Mouse (Mus musculus) embryonic facial prominence, embryonic 11.5 days (tissue): ENCODE data around the gene Thrsp. TPM values are rescaled to one million over a fixed set of nuclear protein-coding genes. Genes with fewer than 3 reads are reported as not detected.

Experiments
- ATAC-seq: fragments of 200-750 bp; cut with Nextera tagmentation; replicated peaks from 2 replicates; pipeline ENCODE4 v1.8.0; 2017; ENCODE audit warnings: low read depth; ENCODE audit not compliant: insufficient number of reproducible peaks, low FRiP score, low TSS enrichment
- DNase-seq: peaks from one replicate; pipeline ENCODE4 v3.0.0-alpha.2; 2015; ENCODE audit warnings: low spot score
- H3K27ac ChIP-seq: fragments of 300-500 bp; sonication (generic); replicated peaks from 2 replicates; pipeline ENCODE4 v1.5.1; 2014; ENCODE audit warnings: mild to moderate bottlenecking, low read depth, low read length, control low read depth
- H3K27me3 ChIP-seq: fragments of 300-500 bp; sonication (generic); 2 replicates; pipeline ENCODE4 v1.6.1; 2014; ENCODE audit warnings: mild to moderate bottlenecking, low read length, moderate library complexity, mixed read lengths; ENCODE audit not compliant: control insufficient read depth, insufficient read depth
- H3K36me3 ChIP-seq: fragments of 300-500 bp; sonication (generic); replicated peaks from 2 replicates; pipeline ENCODE4 v1.6.1; 2014; ENCODE audit warnings: low read depth, mild to moderate bottlenecking, low read length, moderate library complexity, mixed read lengths; ENCODE audit not compliant: control insufficient read depth, insufficient read depth
- H3K4me1 ChIP-seq: fragments of 300-500 bp; sonication (generic); 2 replicates; pipeline ENCODE4 v1.6.1; 2014; ENCODE audit warnings: low read length, mixed read lengths; ENCODE audit not compliant: control insufficient read depth, insufficient read depth
- H3K4me2 ChIP-seq: fragments of 300-500 bp; sonication (generic); 2 replicates; pipeline ENCODE4 v1.6.1; 2014; ENCODE audit warnings: low read depth, mild to moderate bottlenecking, control low read depth, low read length, moderate library complexity
- H3K4me3 ChIP-seq: fragments of 300-500 bp; sonication (generic); 2 replicates; pipeline ENCODE4 v1.5.1; 2014; ENCODE audit warnings: low read depth, low read length, control low read depth
- H3K9ac ChIP-seq: fragments of 300-500 bp; sonication (generic); replicated peaks from 2 replicates; pipeline ENCODE4 v1.6.1; 2014; ENCODE audit warnings: mild to moderate bottlenecking, control low read depth, low read length
- H3K9me3 ChIP-seq: fragments of 300-500 bp; sonication (generic); replicated peaks from 2 replicates; pipeline ENCODE4 v1.6.1; 2016; ENCODE audit warnings: mild to moderate bottlenecking, low read length, inconsistent platforms, mixed read lengths; ENCODE audit not compliant: control insufficient read depth
- WGBS: fragments of 180-500 bp; shearing (Covaris S2); extraction: QIAGEN DNeasy Blood & Tissue Kit; methylation state at CpG from one replicate; pipeline ENCODE4 v1.1.7; 2014; 5-methylcytosine and 5-hydroxymethylcytosine counted together
- polyA plus RNA-seq: library from polyadenylated mRNA; unstranded; fragments of >200 nt; fragmentation: Nextera tagmentation; extraction: Ambion mirVana; gene quantifications from 2 replicates; pipeline ENCODE4 v1.2.1, GENCODE M21; 2014

The Thrsp gene
- polyA plus RNA-seq, 1 experiment from 2014 or later: not detected

DNA sequence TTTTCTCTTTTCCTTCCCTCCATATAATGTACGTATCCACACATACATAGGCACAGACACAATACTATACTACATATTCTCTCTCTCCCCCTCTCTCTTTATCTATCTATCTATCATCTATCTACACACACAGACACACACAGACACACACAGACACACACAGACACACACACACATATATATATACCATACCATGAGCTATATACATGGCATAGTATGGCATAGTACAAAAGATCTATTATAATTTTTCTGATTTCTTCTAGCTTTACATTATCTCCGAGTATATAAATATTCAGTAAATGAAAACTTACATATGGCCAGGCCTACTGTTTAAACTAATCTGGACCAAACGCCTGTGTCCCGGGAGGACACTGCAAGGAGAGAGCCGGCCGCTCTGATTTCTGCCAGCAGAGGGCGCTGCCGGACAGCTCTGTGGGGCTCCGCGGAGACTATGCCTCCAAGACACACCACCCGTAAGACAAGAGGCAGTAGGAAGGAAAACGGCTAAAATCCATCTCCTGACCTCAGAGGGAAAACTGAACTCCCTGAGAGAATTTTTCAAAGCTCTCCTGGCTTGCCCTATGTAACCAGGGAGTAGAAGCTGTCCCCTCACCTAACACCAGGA, 7.2 kb upstream of the Thrsp start:
- ATAC-seq: peak; percentile 68
- WGBS: 7% methylated on average over 12 of the region's 12 CpGs

DNA sequence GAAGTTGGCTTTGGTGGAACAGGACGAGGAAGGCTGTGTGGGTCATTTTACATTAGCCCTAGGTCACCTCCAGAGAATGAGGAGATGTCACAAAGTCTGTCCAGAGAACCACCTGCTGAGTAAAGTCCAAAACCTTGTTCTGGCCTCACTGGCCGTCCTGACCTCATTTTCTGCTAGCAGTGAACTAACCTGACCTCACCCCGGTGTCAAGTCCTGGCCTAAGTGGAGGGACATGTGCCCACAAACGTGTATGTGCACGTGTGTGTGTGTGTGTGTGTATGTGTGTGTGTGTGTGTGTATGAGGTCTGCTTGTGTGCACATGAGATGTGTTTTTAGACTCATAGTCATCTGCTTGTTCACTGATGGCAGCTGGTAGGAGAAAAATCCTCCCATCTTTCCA, 6.2 kb upstream of the Thrsp start:
- no peak for DNase-seq
- 59% methylated on average over 5 of the region's 5 CpGs for WGBS
- H3K4me1 ChIP-seq: no peaks in the 10 kb centered on the region

More for the DNA sequence above, 7.2 kb upstream of the Thrsp start:
- Histone ChIP-seq H3K27me3 (no peaks in the 10 kb centered on the region), H3K36me3 (no peaks in the 10 kb centered on the region), H3K4me1 (no peaks in the 10 kb centered on the region; the same call in 1 of the 2 replicates), H3K4me2 (no peak overlapping the region), H3K4me3 (no peak overlapping the region), H3K27ac (no peak overlapping the region), H3K9ac (no peak overlapping the region), H3K9me3 (no peaks in the 10 kb centered on the region)
- peak; percentile 92 for DNase-seq

DNA sequence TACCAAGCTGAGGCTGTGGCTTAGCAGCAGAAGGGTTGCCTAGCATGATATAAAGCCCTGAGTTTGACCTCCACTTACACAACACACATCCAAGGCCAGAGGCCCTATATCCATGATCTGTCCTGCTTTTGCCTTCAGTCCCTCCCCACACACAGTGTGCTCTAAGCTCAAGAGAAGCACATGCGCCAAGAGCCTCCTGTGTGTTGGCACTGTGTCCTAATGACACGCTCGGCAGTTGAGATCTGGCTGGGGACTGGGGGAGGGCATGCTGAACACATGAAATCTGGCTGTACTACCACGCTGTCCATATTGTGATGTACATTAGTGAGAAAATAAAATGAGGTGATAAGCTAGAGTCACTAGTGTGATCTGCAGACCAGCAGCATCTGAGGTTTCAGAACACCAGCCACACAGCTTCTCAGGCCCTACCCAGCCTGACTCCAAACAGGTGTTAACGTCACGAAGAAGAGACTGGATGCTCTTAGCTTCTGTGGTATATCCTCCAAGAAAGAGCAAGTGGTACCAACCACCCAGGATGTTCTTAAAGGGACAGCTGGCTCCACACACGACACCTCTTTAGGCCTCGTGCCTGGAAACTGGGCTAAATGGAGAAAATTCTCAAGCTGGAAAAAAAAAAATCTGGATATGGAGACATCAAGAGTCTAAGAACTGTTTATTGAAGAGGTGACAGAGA, 3.6 kb upstream of the Thrsp start:
- H3K9ac ChIP-seq: no peak overlapping the region
- H3K9me3 ChIP-seq: no peaks in the 10 kb centered on the region
- no peaks in the 10 kb centered on the region for H3K4me1 ChIP-seq
- no peaks in the 10 kb centered on the region for H3K36me3 ChIP-seq
- H3K4me3 ChIP-seq: no peak overlapping the region
- ATAC-seq: no peak
- H3K4me2 ChIP-seq: no peak overlapping the region
- no peaks in the 10 kb centered on the region for H3K27me3 ChIP-seq
- DNase-seq: no peak
- 83% methylated on average over 8 of the region's 8 CpGs for WGBS
- no peak overlapping the region for H3K27ac ChIP-seq

More for the DNA sequence above, 6.2 kb upstream of the Thrsp start:
- Histone ChIP-seq H3K4me3 (no peak overlapping the region), H3K27me3 (no peaks in the 10 kb centered on the region), H3K9me3 (no peaks in the 10 kb centered on the region), H3K4me2 (no peak overlapping the region), H3K27ac (no peak overlapping the region), H3K9ac (no peak overlapping the region), H3K36me3 (no peaks in the 10 kb centered on the region)
- ATAC-seq: no peak

DNA sequence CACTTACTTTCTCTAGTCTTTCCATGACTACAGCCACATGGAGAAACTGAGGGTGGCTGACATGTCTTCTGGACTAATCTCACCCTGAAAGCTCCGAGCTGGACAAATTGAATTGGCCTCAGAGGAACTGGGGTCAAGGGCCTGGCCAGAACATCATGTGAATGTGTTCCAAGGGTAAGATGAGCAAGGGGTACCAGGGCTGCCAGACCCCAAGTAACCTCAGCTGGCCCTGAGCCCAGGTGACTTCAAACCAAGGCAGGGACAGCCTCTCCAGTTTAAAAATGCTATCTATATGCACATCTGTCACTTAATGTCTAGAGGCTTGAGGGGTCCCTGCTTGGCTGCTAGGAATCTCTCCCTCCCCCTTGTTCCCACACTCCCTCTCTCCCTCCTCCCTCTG, 2.9 kb upstream of the Thrsp start:
- Histone ChIP-seq H3K4me2 (no peak overlapping the region), H3K4me3 (no peak overlapping the region), H3K27me3 (no peaks in the 10 kb centered on the region), H3K9ac (no peak overlapping the region), H3K4me1 (no peaks in the 10 kb centered on the region), H3K9me3 (no peaks in the 10 kb centered on the region), H3K36me3 (no peaks in the 10 kb centered on the region), H3K27ac (no peak overlapping the region)
- DNase-seq (no peak), ATAC-seq (no peak)
- 36% methylated on average over 1 of the region's 1 CpGs for whole genome bisulfite sequencing

DNA sequence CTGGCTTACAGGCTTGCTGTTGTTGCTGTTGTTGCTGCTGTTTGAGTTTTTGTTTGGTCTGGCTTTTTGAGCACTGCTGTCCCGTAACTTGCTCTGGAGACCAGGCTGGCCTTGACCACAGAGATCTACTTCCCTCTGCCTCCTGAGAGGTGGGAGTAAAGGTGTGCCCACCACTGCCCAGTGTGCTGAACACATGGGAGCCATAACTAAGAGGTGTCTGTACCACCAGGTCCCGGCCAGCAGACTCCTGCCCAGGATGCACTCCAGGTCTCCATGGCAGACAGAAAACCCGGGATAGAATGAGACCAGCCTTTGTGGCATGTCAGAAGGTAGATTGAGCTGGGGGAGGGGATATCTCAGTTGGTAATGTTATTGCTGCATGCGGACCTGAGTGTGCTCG, 1.6 kb upstream of the Thrsp start:
- DNase-seq: no peak
- WGBS: 81% methylated on average over 5 of the region's 5 CpGs
- no peak overlapping the region for H3K27ac ChIP-seq

DNA sequence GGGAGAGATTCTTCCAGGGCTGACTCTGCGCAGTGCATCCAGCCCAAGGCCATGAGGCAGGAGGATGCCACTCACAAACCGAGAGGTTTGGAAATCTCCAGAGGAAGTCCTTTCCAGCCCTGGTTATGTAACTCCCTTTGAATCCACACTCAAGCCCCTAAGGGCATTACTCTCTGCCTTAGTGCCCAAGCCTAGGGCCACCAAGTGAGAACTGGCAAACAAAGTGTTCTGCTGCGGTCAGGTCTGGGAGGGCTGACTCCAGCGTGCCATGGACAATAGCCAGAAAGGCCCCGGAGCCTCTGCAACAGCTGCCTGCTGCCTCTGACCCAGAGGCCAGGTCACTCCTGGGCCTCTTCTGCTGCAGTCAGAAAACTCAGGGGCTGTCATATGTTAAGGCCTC, 1.2 kb upstream of the Thrsp start:
- Histone ChIP-seq H3K9ac (no peak overlapping the region), H3K27ac (no peak overlapping the region), H3K4me3 (no peak overlapping the region), H3K4me1 (no peaks in the 10 kb centered on the region), H3K36me3 (no peaks in the 10 kb centered on the region), H3K27me3 (no peaks in the 10 kb centered on the region), H3K4me2 (no peak overlapping the region), H3K9me3 (no peaks in the 10 kb centered on the region)
- DNase-seq (no peak), ATAC-seq (no peak)
- 63% methylated on average over 5 of the region's 5 CpGs for WGBS

More for the DNA sequence above, 1.6 kb upstream of the Thrsp start:
- no peaks in the 10 kb centered on the region for H3K36me3 ChIP-seq
- no peak overlapping the region for H3K4me3 ChIP-seq
- H3K9ac ChIP-seq: no peak overlapping the region
- no peak for ATAC-seq
- no peak overlapping the region for H3K4me2 ChIP-seq
- no peaks in the 10 kb centered on the region for H3K9me3 ChIP-seq
- H3K27me3 ChIP-seq: no peaks in the 10 kb centered on the region
- no peaks in the 10 kb centered on the region for H3K4me1 ChIP-seq

DNA sequence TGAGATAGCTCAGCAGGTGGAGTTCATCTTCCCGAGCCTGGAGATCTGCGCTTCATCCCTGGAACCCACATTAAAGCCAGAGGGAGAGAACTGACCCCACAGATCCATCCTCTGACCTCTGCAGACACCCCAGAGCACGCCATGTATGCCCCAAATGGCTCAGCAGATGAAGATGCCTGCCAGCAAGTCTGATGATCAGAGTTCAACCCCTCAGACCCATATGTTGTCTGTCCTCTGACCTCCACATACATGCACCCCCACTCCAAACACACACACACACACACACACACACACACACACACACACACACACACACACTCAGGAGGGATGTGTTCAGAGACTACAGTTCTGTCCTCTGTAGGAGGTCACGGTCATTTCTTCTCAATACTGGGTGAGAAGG, 1.1 kb downstream of the Thrsp start:
- no peak overlapping the region for H3K27ac ChIP-seq
- no peaks in the 10 kb centered on the region for H3K27me3 ChIP-seq
- no peak overlapping the region for H3K4me3 ChIP-seq
- DNase-seq: no peak
- ATAC-seq: no peak
- H3K9ac ChIP-seq: no peak overlapping the region
- WGBS: 87% methylated on average over 4 of the region's 4 CpGs
- no peaks in the 10 kb centered on the region for H3K9me3 ChIP-seq
- no peaks in the 10 kb centered on the region for H3K4me1 ChIP-seq
- H3K4me2 ChIP-seq: no peak overlapping the region
- H3K36me3 ChIP-seq: no peaks in the 10 kb centered on the region

DNA sequence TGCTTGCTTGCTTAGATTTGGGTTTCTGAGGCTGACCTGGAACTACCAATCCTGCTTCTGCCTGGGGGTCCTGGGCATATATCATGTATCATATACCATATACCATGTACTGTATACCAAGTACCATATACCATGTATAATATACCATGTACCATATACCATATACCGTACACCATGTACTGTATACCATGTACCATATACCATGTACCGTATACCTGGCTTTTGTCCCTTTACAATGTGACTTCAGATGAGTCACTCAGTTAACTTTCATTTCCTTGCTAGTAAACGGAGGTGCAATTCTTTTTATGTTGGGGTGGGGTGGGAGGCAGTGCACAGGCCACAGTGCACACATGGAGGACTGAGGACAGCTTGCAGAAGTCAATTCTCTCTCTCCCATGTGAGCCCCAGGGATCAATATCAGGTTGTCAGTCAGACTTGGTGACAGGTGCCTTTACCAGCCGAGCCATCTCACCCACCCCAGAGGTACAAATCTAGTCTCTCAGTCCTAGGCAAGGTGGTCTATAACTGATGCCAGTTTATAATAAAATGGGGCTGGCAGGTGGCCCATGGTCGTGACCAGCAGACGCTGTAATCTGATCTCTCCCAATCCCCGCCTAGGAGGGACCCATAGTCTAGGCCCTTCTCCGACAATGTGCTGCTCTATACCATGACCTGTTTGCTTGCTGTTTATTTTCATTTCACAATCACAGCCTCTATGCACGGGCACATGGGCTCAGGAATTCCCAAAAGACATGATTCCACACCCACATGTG, 2.4 kb downstream of the Thrsp start:
- ATAC-seq (no peak), DNase-seq (no peak)
- WGBS: 56% methylated on average over 9 of the region's 9 CpGs
- no peak overlapping the region for H3K9ac ChIP-seq
- no peaks in the 10 kb centered on the region for H3K9me3 ChIP-seq
- H3K27me3 ChIP-seq: no peaks in the 10 kb centered on the region
- H3K4me3 ChIP-seq: no peak overlapping the region
- no peak overlapping the region for H3K4me2 ChIP-seq
- no peaks in the 10 kb centered on the region for H3K4me1 ChIP-seq
- no peaks in the 10 kb centered on the region; the same call in 1 of the 2 replicates for H3K36me3 ChIP-seq
- no peak overlapping the region for H3K27ac ChIP-seq
